Mouse (Mus musculus): ENCODE results near the gene Gpr135. TPM values are rescaled to one million over a fixed set of nuclear protein-coding genes. Genes with fewer than 3 reads are reported as not detected.

Gene Gpr135
- polyA plus RNA-seq, 1 experiment from 2014 or later: 0.53 TPM

GRCm38 (mm10) chr12:72021543-72021942 lies 49.4 kb downstream of the Gpr135 start:
- H3K9me3 ChIP-seq (replicated peaks; ENCODE audit: control insufficient read depth, low read length): peaks cover 6% of the 10 kb centered on the region
- H3K9ac ChIP-seq (ENCODE audit: low read length): no peak overlapping the region
- WGBS: 14% methylated on average over 5 of the region's 5 CpGs
- 0 out of 2 replicates have a peak, but pooled peaks cover 3% of the 10 kb centered on the region for H3K36me3 ChIP-seq (ENCODE audit: control insufficient read depth, insufficient read depth)
- H3K4me2 ChIP-seq (ENCODE audit: low read depth, low read length): 0 out of 2 replicates have a peak overlapping the region, but pooled peaks have one; percentile 11
- peaks cover 11% of the 10 kb centered on the region for H3K4me1 ChIP-seq (ENCODE audit: control insufficient read depth, insufficient read depth, low read length)
- H3K27ac ChIP-seq (ENCODE audit: low read length): peak overlapping the region; percentile 88
- peak; percentile 74 for ATAC-seq (replicated peaks; ENCODE audit: extremely low read depth, insufficient read depth, low FRiP score)
- H3K4me3 ChIP-seq (ENCODE audit: low read length): no peak overlapping the region
- H3K27me3 ChIP-seq (ENCODE audit: control insufficient read depth, insufficient read depth, low read length): no peaks in the 10 kb centered on the region

- H3K27ac ChIP-seq (ENCODE audit: low read length): no peak overlapping the region
- no peak overlapping the region for H3K4me3 ChIP-seq (ENCODE audit: low read length)
- ATAC-seq (replicated peaks; ENCODE audit: extremely low read depth, insufficient read depth, low FRiP score): no peak
- WGBS: 83% methylated on average over 4 of the region's 4 CpGs
- 0 out of 2 replicates have a peak, but pooled peaks cover 3% of the 10 kb centered on the region for H3K36me3 ChIP-seq (ENCODE audit: control insufficient read depth, insufficient read depth)
- H3K4me1 ChIP-seq (ENCODE audit: control insufficient read depth, insufficient read depth, low read length): peaks cover 11% of the 10 kb centered on the region
- H3K4me2 ChIP-seq (ENCODE audit: low read depth, low read length): no peak overlapping the region
- peaks cover 6% of the 10 kb centered on the region for H3K9me3 ChIP-seq (replicated peaks; ENCODE audit: control insufficient read depth, low read length)
- no peaks in the 10 kb centered on the region for H3K27me3 ChIP-seq (ENCODE audit: control insufficient read depth, insufficient read depth, low read length)
- no peak overlapping the region for H3K9ac ChIP-seq (ENCODE audit: low read length)
Observed at GRCm38 (mm10) chr12:72020285-72020684, 50.6 kb downstream of the Gpr135 start.

Other genes starting within 250 kb of the Gpr135 start
- 21.6 and 21.7 TPM in 2 replicates for gene Daam1, start 240.0 kb downstream of the Gpr135 start, polyA plus RNA-seq (2015; fragmentation: Nextera tagmentation; extraction: Ambion mirVana)
- gene L3hypdh, start 14.3 kb upstream of the Gpr135 start, polyA plus RNA-seq (2015; fragmentation: Nextera tagmentation; extraction: Ambion mirVana): 19.6 and 21.4 TPM in 2 replicates
- gene Jkamp, start 14.5 kb upstream of the Gpr135 start, polyA plus RNA-seq (2015; fragmentation: Nextera tagmentation; extraction: Ambion mirVana): 75.3 and 77.9 TPM in 2 replicates
- gene Ccdc175, start 113.9 kb upstream of the Gpr135 start, polyA plus RNA-seq (2015; fragmentation: Nextera tagmentation; extraction: Ambion mirVana): not detected in 2 replicates

All from heart, embryonic 16.5 days (tissue).